Mouse (Mus musculus): ENCODE data around the gene Ntsr1. TPM values are rescaled to one million over a fixed set of nuclear protein-coding genes. Genes with fewer than 3 reads are reported as not detected.

Gene Ntsr1
- total RNA-seq, 2 experiments from 2014 or later = 0.21 to 0.45 TPM

DNA sequence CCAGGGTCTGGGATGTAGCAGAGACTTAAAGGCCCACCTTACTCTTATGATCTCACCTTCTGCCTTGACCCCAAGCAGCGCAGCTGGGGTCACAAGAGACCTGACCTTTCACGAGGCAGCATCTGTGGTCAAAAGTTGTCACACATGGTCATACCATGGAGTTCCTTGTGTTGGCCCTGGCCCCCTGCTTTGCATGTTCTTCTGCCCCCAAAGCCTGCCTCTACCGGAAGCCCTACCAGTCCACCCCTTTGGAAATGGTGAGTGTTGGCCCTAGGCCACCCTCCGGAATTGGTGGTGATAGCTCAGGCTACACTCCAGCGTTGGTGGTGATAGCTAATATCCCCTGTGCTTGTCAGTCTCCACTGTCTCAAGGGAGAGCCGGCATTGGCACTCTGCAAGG, 63.5 kb downstream of the Ntsr1 start:
- DNase-seq = no peak

DNA sequence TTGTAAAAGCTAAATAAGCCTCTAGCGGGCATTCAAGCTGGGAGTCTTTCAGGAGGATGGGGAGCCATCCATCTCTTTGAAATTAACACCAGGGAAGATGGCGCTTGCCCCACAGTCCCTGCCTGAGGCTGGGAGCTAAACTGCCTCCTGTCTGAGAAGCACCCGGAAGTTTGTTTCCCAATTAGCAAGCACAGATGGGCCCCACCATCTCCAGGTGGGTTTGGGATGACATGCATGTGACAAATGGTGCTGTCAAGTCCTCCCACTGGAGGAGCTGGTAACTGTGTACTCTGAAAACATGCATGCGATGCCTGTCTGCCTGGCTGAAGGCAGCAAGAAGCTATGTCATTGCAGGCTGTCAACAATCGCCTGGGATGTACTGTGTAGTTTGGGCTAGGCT, 64.1 kb downstream of the Ntsr1 start:
- DNase-seq = no peak

DNA sequence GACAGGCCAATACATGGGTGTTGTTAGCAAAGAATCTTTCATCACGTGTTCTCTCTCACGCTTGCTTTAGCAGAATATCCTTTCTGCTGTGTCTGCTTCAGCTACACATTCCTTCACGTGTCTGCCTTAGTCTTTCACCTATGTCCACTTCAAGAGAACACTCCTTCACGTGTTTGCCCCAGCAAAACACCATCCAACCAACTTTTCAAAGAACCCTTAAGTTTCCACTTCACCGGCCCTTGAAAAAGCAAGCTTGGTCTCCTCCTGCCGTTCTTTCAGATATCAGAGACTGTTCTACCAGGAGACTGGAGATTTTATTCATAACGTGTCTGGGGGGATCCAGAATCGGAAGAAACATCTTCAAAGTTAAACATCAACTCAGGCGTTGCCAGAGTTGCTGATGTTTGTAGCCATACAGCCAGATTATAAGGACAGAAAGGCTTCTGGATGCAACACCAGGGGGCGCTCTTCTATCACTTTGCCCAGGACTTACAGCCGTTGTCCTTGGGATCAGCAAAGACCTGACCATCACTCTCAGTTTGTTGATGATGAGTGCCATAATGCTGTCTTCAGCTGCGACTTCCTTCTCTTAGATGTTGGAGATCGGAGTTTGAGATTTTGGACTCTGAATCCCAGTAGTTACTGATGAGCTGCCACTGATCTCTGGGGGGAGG, 66.6 kb downstream of the Ntsr1 start:
- DNase-seq = peak; percentile 64

DNA sequence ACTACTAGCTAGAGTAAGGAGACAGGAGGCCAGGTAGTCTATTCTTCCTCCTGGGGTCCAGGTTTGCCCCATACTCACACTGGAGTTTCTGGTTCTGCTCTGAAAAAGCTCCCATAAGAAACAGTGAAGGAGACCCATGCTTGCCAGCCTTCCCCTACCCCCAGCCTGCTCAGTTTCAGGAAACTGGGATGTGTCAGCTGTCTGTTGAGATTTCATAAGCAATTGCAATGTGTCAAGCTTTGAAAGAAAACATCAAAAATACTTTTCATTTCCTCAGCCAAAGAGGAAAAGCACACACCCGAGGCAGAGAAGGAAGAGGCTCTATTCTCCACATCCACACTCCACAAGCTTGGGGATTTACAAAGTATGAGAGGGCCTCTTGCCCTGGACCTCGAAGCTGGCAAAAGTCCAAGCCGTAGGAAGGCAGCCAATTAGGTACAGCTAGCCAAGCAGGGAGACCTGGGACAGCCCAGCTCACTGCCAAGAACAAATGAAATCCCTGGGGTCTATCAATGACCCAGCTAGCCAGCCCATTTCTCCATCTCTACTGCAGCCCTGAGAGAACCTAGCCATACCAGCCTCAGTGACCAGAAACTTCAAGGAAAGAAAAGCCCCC, 69.4 kb downstream of the Ntsr1 start:
- peak; percentile 84 for DNase-seq

DNA sequence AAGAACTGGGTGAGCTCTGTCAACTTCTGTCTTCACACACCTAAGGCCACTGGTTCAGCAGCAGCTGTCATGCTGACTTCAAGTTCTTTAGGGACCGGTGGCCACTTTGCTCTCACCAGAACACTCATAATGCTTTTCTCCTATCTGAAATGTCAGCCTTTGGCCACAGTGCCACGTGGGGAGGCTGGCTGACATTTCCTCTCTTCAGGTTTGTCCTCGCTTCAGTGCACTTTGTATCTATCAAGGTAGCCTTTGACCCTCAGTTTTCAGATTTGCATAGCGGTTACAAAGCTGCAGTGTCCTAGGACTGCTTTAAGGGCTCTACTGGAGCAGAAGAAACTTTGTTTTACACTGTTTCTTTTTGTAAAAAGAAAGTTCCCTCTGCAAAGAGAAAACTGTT, 76.7 kb downstream of the Ntsr1 start:
- DNase-seq = no peak

DNA sequence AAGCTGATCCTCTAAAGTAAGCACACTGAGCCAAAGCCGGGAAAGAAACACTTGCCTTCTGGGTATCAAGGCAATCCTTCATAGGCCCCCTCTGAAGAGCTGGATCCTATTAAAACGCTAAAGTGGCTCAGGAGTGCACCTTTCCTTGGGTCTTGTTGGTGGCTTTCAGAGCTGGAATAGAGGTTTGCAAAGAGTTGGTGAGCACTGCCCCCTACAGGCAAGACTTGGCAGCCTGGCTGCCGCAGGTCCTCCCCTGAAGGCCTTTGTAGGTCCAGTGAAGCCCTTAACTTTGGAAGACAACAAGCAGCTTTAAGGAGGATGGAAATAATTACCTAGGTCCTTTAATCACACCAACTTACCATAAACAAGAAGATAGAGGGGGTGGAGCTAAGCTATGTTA, 78.9 kb downstream of the Ntsr1 start:
- DNase-seq = peak; percentile 83

DNA sequence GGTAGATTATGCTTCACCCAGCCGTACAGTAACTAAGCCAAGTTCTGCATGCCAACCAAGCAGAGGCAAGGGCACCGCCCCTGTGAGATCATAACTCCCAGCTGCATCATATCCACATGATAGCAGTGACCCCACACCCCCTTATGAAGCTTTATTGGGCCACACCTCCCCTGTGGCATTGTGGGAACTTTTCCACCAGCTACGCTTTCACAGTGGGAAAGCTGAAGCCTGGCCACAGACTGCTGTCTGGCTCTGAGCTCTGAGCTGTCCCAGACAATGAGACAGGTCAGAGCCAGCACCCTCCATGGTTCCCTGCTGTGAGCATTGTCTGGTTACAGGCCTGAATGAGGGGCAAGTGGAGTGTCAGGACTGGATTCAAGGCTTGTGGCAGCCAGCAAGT, 81.2 kb downstream of the Ntsr1 start, which contains the start of gene Mrgbp:
Gene Mrgbp (plus strand): TSS at position 303 of the 400 bp plus-strand sequence.
- peak; percentile 42 for DNase-seq

DNA sequence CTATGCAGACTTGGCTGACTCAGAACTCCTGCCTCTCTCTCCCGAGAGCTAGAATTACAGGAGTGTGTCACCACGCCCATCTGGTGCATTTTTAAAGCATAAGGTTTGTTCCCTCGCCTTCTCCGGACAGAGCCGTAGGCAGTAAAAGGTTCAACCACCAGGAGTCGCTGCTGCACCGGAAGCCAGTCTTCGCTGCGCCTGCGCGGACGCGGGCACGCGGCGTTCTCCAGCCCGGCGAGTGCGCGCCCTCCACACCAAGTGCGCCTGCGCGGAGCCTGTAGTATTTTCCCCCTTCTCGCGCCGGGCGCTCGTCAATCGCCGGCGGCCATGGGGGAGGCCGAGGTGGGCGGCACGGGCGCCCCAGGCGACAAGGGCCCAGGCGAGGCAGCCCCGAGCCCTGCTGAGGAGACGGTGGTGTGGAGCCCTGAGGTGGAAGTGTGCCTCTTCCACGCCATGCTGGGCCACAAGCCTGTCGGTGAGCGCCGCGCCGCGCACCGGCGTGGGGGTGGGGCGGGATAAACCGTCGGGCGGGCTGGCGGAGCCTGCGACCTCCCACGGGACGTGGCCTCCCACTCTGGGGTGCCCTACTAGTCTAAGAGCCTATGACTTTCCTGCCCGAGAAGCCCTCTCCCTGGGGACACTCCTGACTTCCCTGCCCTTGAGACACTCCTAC, 82.8 kb downstream of the Ntsr1 start:
- peak; percentile 99 for DNase-seq

DNA sequence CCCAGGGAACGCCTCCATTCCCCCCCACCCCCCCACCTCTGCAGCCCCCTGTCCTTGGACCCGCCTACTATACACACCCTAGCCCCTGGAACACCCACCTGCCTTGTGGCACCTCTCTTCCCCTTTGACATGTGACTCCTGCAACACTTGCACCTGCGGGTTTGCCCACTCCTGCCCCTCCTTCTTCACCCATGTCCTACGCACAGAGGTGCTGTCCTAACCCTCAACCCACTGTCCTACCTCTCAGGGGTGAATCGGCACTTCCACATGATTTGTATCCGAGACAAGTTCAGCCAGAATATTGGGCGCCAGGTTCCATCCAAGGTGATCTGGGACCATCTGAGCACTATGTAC, 83.4 kb downstream of the Ntsr1 start:
- DNase-seq = no peak

DNA sequence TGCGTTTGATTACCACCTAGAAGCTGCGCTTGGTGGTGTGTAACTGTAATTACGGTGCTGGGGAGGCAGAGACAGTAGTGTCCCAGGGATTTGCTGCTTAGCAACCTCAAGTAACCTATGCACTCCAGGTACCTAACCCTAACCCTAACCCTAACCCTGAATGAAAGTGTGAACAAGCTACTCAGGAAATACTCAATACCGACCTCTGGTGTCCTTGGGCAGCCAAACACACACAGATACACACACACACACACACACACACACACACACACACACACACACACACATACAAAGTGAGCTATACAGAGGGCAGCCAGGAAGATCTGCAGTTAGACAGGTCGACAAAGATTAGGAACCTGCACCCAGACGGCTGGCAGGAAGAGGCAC, 89.0 kb downstream of the Ntsr1 start:
- no peak for DNase-seq

DNA sequence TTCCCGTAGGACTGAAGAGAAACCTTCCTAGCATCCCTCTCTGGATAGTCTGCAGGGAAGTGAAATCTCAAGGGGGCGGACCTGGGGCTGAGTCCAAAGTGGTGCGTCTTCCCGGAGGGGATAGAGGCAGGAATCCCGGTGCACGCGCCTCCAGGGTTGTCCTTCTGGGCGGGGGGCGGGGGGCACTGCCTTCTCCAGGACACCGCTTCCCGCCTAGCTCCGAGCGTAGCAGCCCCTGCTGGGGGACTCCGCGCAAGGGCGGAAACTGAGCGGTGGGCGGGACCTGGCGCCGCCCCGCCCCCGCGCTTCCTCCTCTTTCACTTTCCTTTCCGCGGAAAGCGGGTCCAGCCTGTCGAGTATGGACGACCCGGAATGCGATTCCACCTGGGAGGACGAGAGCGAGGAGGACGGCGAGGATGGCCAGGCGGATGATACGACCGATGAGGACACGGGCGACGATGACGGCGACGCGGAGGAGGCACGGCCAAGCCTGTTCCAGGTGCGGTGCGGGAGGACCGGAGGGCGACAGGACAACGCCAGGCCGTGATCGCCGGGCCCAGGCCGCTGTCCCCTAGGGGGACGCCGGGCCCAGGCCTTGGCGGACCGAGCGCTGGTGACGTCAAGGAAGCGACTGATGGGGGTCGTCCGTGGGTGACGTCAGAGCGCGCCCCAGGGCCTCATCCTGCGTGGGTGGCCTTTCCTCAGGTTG, 89.5 kb downstream of the Ntsr1 start, which contains the start of gene Ogfr:
Gene Ogfr (plus strand): TSS at position 123 of the 709 bp plus-strand sequence.
- DNase-seq = peak; percentile 88

Other genes with a start within 250 kb of the Ntsr1 start
- 100 to 1,000 TPM; 619 to 692 TPM for gene Rps21, start 242.6 kb upstream of the Ntsr1 start, total RNA-seq (2021)
- gene Cables2, start 226.5 kb upstream of the Ntsr1 start, total RNA-seq (2021) = 10 to 100 TPM; 15.2 to 15.4 TPM
- gene Rbbp8nl, start 210.1 kb upstream of the Ntsr1 start, total RNA-seq (2021) = not detected
- 1 to 10 TPM; 1.6 to 2.5 TPM for gene Gata5, start 165.3 kb upstream of the Ntsr1 start, total RNA-seq (2021)
- under 1 TPM; 0.19 to 0.20 TPM for gene Slco4a1, start 43.7 kb upstream of the Ntsr1 start, total RNA-seq (2021)
- 10 to 100 TPM; 26.1 to 27.0 TPM for gene Mrgbp, start 81.3 kb downstream of the Ntsr1 start, total RNA-seq (2021)
- gene Ogfr, start 89.3 kb downstream of the Ntsr1 start, total RNA-seq (2021) = 10 to 100 TPM; 49.6 to 51.8 TPM
- gene Col9a3, start 97.8 kb downstream of the Ntsr1 start, total RNA-seq (2021) = 1 to 10 TPM; 1.2 to 1.8 TPM
- gene Tcfl5, start 142.7 kb downstream of the Ntsr1 start, total RNA-seq (2021) = under 1 TPM; 0.20 to 0.26 TPM
- gene Dido1, start 210.0 kb downstream of the Ntsr1 start, total RNA-seq (2021) = 10 to 100 TPM; 40.5 to 44.0 TPM
- gene Gid8, start 210.1 kb downstream of the Ntsr1 start, total RNA-seq (2021) = 10 to 100 TPM; 68.5 to 69.9 TPM
- under 1 TPM; 0.69 to 0.88 TPM for gene Slc17a9, start 225.3 kb downstream of the Ntsr1 start, total RNA-seq (2021)

Data from heart, postnatal 4 days (tissue).